In the genomic region with DNA sequence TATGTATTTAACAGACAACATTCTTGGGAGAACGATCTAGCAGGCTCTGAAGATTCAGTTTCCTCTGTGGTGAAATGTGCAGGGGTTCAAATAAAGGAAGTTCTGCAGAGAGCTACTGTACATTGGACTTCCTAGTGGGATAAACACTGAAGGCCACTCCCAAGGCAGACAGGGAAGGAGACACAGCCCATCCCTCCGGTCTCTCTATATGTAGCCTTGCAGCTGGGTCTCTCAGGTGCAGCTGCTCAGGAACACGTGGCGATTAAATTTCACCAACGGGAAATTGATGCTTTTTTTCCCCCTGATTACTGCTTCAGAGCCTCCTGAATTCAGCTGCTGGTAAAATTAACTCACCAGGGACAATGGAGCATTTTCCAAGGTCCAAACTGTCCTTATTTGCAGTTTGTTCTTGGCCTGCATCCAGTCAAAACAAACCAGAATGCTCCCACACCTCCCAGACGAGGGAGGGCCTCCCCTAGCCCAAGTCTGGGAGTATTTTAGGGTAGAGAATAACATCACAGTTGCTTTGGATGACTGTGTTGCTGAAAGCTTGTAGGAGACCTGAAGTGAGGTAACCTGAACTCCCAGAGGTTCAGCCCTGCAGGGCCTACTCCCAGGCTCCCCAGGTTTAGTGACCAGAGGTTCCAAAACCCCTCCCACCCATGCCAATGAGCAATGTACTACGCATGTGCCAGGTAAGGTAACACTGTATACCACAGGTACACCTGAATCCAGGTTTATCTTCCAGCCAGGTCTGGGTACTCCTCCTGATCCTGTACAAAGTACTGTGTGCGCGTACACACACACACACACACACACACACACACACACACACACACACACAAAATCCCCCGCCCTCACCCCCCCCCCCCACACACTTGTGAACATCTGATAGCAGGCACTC, we compare ENCODE assay signal across 9 mouse cellular contexts.
DNase-seq lines count a peak whose midpoint lies in the region; ATAC-seq lines count a peak whose summit lies in the region.
"Had no signal": no experiment of that assay in that cellular context is flagged by ENCODE, and none has a peak within 500 bp of the region (broad histone marks: within the 10 kb centered on the region; RNA-seq: fewer than 3 reads in every experiment).

No protein-coding gene starts in this region.

- H3K27me3 ChIP-seq in intestine, embryonic 14.5 days (replicated peaks; ENCODE audit: control insufficient read depth, insufficient read depth, low read length): no peaks in the 10 kb centered on the region
- H3K27me3 ChIP-seq: megakaryocyte, embryonic 14.5 days had no signal

- no peak overlapping the region for H3K9ac ChIP-seq in intestine, embryonic 14.5 days (ENCODE audit: low read length)

- no peaks in the 10 kb centered on the region for H3K4me1 ChIP-seq in intestine, embryonic 14.5 days (replicated peaks; ENCODE audit: control insufficient read depth, insufficient read depth, low read length)

- no peak overlapping the region for H3K4me2 ChIP-seq in intestine, embryonic 14.5 days (ENCODE audit: low read length)

- ATAC-seq in cerebellum, adult (ENCODE audit: insufficient number of reproducible peaks, low FRiP score, low TSS enrichment): no peak
- ATAC-seq in intestine, embryonic 14.5 days (replicated peaks; ENCODE audit: low FRiP score, low TSS enrichment, low read depth): 0 out of 2 replicates have a peak, but pooled peaks have one; percentile 36

- no peak overlapping the region for H3K27ac ChIP-seq in intestine, embryonic 14.5 days (ENCODE audit: low read depth)

- H3K4me3 ChIP-seq in intestine, embryonic 14.5 days (ENCODE audit: low read depth, low read length): no peak overlapping the region
- H3K4me3 ChIP-seq: megakaryocyte, embryonic 14.5 days had no signal

- intact Hi-C loops in left cerebral cortex, postnatal 25 days (cut with DNase I): loop anchor here (5.0 kb wide), 1 partner anchor 37 kb away; no protein-coding TSS in a partner anchor

- H3K9me3 ChIP-seq in intestine, embryonic 14.5 days (ENCODE audit: control insufficient read depth, low read length): no peaks in the 10 kb centered on the region
- H3K9me3 ChIP-seq: megakaryocyte, embryonic 14.5 days had no signal

- peaks cover 32% of the 10 kb centered on the region for H3K36me3 ChIP-seq in intestine, embryonic 14.5 days (ENCODE audit: control insufficient read depth, insufficient read depth, low read length)

- 75% methylated on average over 10 of the region's 10 CpGs for WGBS in intestine, embryonic 14.5 days

- peak; percentile 11 for DNase-seq in cerebellum, adult 9-10 months
- peak; percentile 68 for DNase-seq in right cerebral cortex, adult 18-20 months
- no peak for DNase-seq in right cerebral cortex, postnatal 4 days
- no peak for DNase-seq in intestine, embryonic 14.5 days (ENCODE audit: low spot score)
- DNase-seq in left cerebral cortex, postnatal 25 days (ENCODE audit: low spot score in 2 of 2): peak; percentile 49 to 79
- DNase-seq in testis, postnatal 14 days (ENCODE audit: low spot score): peak; percentile 70
- DNase-seq in natural killer cell, adult 2 months (ENCODE audit: low spot score in 2 of 2): no peak

Comparison
In these comparisons a context has a peak if more than half of its experiments do, and no peak if none do; other contexts are left out.
1. DNase-seq: peak in cerebellum, adult 9-10 months (single experiment), right cerebral cortex, adult 18-20 months (single experiment), left cerebral cortex, postnatal 25 days (2 of 2) and testis, postnatal 14 days (single experiment); none in right cerebral cortex, postnatal 4 days (single experiment), intestine, embryonic 14.5 days (single experiment) and natural killer cell, adult 2 months (0 of 2).